Mouse (Mus musculus) brain, adult 2 months (tissue): ENCODE data around the gene Eif2d.

Experiments
- DNase-seq: peaks from one replicate; pipeline ENCODE4 v3.0.0; 2011; ENCODE audit warnings: low read depth, low spot score

Eif2d gene

GRCm38 (mm10) chr1:131153018-131153629, at the start of gene Eif2d:
Gene Eif2d, plus strand, starts transcription at chr1:131153181.
- DNase-seq: peak; percentile 95

GRCm38 (mm10) chr1:131103776-131104424, 49.1 kb upstream of the Eif2d start:
- no peak for DNase-seq

GRCm38 (mm10) chr1:131107575-131108308, 45.2 kb upstream of the Eif2d start:
- no peak for DNase-seq

GRCm38 (mm10) chr1:131110525-131111106, 42.4 kb upstream of the Eif2d start:
- DNase-seq: peak; percentile 48

- no peak for DNase-seq
These were observed 40.4 kb upstream of the Eif2d start for GRCm38 (mm10) chr1:131112576-131112975.

GRCm38 (mm10) chr1:131115932-131116331, 37.0 kb upstream of the Eif2d start:
- DNase-seq: peak; percentile 89

GRCm38 (mm10) chr1:131116430-131117011, 36.5 kb upstream of the Eif2d start:
- peak; percentile 89 for DNase-seq

GRCm38 (mm10) chr1:131118530-131118929, 34.5 kb upstream of the Eif2d start:
- DNase-seq: peak; percentile 76

GRCm38 (mm10) chr1:131119026-131119425, 34.0 kb upstream of the Eif2d start:
- peak; percentile 61 for DNase-seq

- DNase-seq: peak; percentile 50
These were observed 31.0 kb upstream of the Eif2d start for GRCm38 (mm10) chr1:131121987-131122386.

- DNase-seq: no peak
These were observed 29.3 kb upstream of the Eif2d start for GRCm38 (mm10) chr1:131123522-131124265.

- peak; percentile 88 for DNase-seq
These were observed 26.8 kb upstream of the Eif2d start for GRCm38 (mm10) chr1:131125987-131126744.

GRCm38 (mm10) chr1:131134231-131134630, 18.8 kb upstream of the Eif2d start:
- DNase-seq: no peak

GRCm38 (mm10) chr1:131134942-131135522, 17.9 kb upstream of the Eif2d start:
- DNase-seq: peak; percentile 57

- no peak for DNase-seq
These were observed 16.9 kb upstream of the Eif2d start for GRCm38 (mm10) chr1:131135960-131136629.

GRCm38 (mm10) chr1:131137111-131137510, 15.9 kb upstream of the Eif2d start:
- DNase-seq: no peak

- peak; percentile 32 for DNase-seq
These were observed 15.3 kb upstream of the Eif2d start for GRCm38 (mm10) chr1:131137717-131138118.

GRCm38 (mm10) chr1:131138191-131139016, 14.6 kb upstream of the Eif2d start, which contains the start of gene Dyrk3:
Gene Dyrk3, minus strand, starts transcription at chr1:131138340.
- peak; percentile 95 for DNase-seq
